Mouse (Mus musculus): ENCODE measurements around the gene Spn. TPM values are rescaled to one million over a fixed set of nuclear protein-coding genes. Genes with fewer than 3 reads are reported as not detected.
A peak's percentile ranks its signal among the peaks of the same experiment; 100 is the strongest.

The Spn gene
- polyA plus RNA-seq, 1 experiment, result not detected

- TF ChIP-seq POLR2A (IDR thresholded peaks at IDR 0.05; ENCODE audit: low read depth, low read length) (no peak), CTCF (IDR thresholded peaks at IDR 0.05; ENCODE audit: borderline replicate concordance, insufficient read depth, low read length) (no peak)
- no peaks in the 10 kb centered on the region for H3K4me1 ChIP-seq (ENCODE audit: control insufficient read depth, insufficient read depth, low read length)
Observed at GRCm38 (mm10) chr7:127165607-127166493, 28.2 kb upstream of the Spn start.

DNA sequence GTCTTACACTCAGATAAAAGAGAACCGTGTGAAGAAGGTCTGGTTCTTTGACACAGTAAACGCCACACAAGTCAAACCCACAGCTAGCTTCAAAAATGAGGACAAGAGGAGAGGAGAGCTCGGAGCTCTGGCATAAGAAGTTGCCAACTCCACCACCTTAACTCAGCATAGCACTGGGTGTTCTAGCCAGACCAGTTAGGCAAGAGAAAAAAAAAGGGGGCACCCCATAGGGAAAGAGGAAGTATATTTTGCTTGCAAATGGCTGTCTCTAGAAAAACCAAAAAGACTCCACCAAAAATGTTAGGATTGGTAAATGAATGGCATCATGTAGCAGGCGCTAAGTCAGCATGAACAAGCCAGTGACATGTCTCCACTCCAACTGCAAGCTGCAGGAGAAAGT, 26.4 kb upstream of the Spn start:
- H3K4me3 ChIP-seq (ENCODE audit: insufficient read depth, low read length), result no peak overlapping the region
- no peak overlapping the region for H3K27ac ChIP-seq (ENCODE audit: insufficient read depth, low read length)
- no peak for TF ChIP-seq POLR2A (IDR thresholded peaks at IDR 0.05; ENCODE audit: low read depth, low read length)
- TF ChIP-seq CTCF (IDR thresholded peaks at IDR 0.05; ENCODE audit: borderline replicate concordance, insufficient read depth, low read length), result no peak
- H3K4me1 ChIP-seq (ENCODE audit: control insufficient read depth, insufficient read depth, low read length), result no peaks in the 10 kb centered on the region

More at GRCm38 (mm10) chr7:127165607-127166493, 28.2 kb upstream of the Spn start:
- Histone ChIP-seq H3K4me3 (ENCODE audit: insufficient read depth, low read length) (no peak overlapping the region), H3K27ac (ENCODE audit: insufficient read depth, low read length) (no peak overlapping the region)

- Histone ChIP-seq H3K27ac (ENCODE audit: insufficient read depth, low read length) (no peak overlapping the region), H3K4me3 (ENCODE audit: insufficient read depth, low read length) (no peak overlapping the region), H3K4me1 (ENCODE audit: control insufficient read depth, insufficient read depth, low read length) (peaks cover 3% of the 10 kb centered on the region; the same call in 1 of the 2 replicates)
- TF ChIP-seq CTCF (IDR thresholded peaks at IDR 0.05; ENCODE audit: borderline replicate concordance, insufficient read depth, low read length), result no peak
- no peak for TF ChIP-seq POLR2A (IDR thresholded peaks at IDR 0.05; ENCODE audit: low read depth, low read length)
Observed at GRCm38 (mm10) chr7:127162546-127162945, 24.9 kb upstream of the Spn start.

DNA sequence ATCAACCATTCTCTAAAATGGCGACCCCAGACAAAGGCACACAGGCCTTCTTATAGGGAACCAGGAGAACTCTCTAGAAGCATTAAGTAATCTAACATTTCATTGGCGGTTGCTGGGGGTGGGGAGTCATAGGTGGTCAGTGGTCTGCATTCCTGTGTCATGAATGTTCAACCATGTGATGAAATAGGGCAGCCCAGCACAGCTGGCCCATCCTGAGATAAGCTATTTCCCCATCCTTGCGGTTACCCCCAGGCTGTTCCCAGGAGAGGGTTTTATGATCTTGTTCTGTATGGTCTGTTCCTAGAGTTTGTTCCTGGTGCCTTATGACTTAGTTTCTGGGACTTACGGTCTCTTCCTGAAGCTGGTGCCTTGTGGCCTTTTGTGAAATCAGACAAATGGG, 19.9 kb upstream of the Spn start:
- Histone ChIP-seq H3K27ac (ENCODE audit: insufficient read depth, low read length) (no peak overlapping the region; the same call in 1 of the 2 replicates), H3K4me3 (ENCODE audit: insufficient read depth, low read length) (no peak overlapping the region), H3K4me1 (ENCODE audit: control insufficient read depth, insufficient read depth, low read length) (peaks cover 7% of the 10 kb centered on the region; the same call in 1 of the 2 replicates)
- no peak for TF ChIP-seq POLR2A (IDR thresholded peaks at IDR 0.05; ENCODE audit: low read depth, low read length)
- TF ChIP-seq CTCF (IDR thresholded peaks at IDR 0.05; ENCODE audit: borderline replicate concordance, insufficient read depth, low read length), result no peak

DNA sequence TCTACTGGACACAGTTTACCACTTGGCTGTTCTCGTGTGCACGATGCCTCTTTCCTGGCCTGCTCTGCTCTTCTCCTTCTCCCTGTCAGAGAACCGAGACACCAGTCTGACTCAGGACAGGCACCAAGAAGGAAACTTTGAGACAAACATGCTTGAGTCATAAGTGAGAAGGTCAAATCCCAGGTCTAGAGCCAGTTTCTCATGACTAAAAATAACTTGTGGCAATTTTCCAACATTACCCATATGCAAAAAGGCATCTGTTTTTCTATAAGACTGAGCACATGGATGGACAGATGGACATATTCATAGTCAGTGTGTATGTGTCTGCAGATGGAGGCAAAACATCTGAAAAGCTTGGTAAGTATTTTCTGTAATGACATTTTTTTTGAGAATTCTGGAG, 15.9 kb upstream of the Spn start:
- TF ChIP-seq POLR2A (IDR thresholded peaks at IDR 0.05; ENCODE audit: low read depth, low read length) (no peak), CTCF (IDR thresholded peaks at IDR 0.05; ENCODE audit: borderline replicate concordance, insufficient read depth, low read length) (no peak)
- Histone ChIP-seq H3K4me1 (ENCODE audit: control insufficient read depth, insufficient read depth, low read length) (peaks cover 11% of the 10 kb centered on the region), H3K27ac (ENCODE audit: insufficient read depth, low read length) (peak overlapping the region; percentile 65; the same call in 1 of the 2 replicates), H3K4me3 (ENCODE audit: insufficient read depth, low read length) (no peak overlapping the region)

DNA sequence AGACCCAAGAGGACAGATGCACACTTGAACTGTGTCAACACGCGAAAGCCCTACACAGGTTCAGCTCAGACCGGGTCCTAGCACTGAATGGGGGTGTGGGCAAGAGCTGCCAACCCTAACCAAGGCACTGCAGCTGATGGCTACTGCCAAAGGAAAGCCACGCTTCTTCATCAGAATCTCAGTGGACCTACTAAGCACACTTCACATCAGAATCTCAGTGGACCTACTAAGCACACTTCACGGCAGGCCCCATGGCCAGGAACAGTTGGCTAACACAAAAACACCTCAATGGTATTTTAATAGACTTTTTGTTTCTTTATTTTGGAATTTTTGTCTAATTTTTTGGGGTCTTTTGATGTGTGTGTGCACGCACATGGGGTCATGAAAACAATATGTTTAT, 14.8 kb upstream of the Spn start:
- TF ChIP-seq CTCF (IDR thresholded peaks at IDR 0.05; ENCODE audit: borderline replicate concordance, insufficient read depth, low read length) (no peak), POLR2A (IDR thresholded peaks at IDR 0.05; ENCODE audit: low read depth, low read length) (no peak)
- Histone ChIP-seq H3K27ac (ENCODE audit: insufficient read depth, low read length) (peak overlapping the region; percentile 27; the same call in 1 of the 2 replicates), H3K4me3 (ENCODE audit: insufficient read depth, low read length) (no peak overlapping the region), H3K4me1 (ENCODE audit: control insufficient read depth, insufficient read depth, low read length) (peaks cover 7% of the 10 kb centered on the region)

DNA sequence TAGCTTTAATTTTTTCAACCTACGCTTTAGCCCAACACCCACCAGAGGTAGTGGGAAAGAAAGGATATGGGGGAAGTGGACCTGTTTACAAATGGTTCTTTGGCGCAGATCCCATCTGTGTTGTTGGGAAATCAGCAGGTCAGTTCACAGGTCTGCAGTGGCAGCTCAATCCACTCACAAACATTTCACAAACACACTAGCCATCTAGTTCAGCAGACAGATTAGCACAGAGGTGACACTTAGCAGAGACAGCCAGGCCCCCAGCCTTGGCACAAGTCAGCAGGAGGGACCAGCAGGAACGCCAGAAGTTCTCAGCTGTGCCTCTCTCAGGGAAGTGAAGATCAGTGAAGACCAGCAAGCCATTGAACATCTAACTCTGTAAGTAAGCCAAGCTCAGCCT, 10.3 kb upstream of the Spn start:
- Histone ChIP-seq H3K4me3 (ENCODE audit: insufficient read depth, low read length) (no peak overlapping the region), H3K4me1 (ENCODE audit: control insufficient read depth, insufficient read depth, low read length) (peaks cover 4% of the 10 kb centered on the region; the same call in 1 of the 2 replicates), H3K27ac (ENCODE audit: insufficient read depth, low read length) (no peak overlapping the region)
- TF ChIP-seq POLR2A (IDR thresholded peaks at IDR 0.05; ENCODE audit: low read depth, low read length) (no peak), CTCF (IDR thresholded peaks at IDR 0.05; ENCODE audit: borderline replicate concordance, insufficient read depth, low read length) (no peak)

DNA sequence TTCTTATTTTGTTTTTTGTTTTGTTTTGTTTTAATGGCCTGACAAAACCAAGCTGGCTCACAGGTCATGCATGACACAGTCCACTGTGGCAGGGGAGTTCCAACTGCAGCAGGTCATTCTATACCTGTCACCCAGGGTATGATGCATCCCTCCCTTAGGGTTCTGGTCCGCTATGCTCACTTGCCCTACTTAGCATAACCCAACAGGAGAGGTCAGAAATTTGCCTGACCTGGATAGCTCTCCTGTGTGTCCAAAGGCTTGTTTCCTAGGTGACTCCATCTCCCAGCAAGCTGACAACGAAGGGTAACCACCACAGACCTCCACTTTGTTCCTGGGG, 8.6 kb upstream of the Spn start:
- TF ChIP-seq POLR2A (IDR thresholded peaks at IDR 0.05; ENCODE audit: low read depth, low read length) (no peak), CTCF (IDR thresholded peaks at IDR 0.05; ENCODE audit: borderline replicate concordance, insufficient read depth, low read length) (no peak)
- H3K27ac ChIP-seq (ENCODE audit: insufficient read depth, low read length), result no peak overlapping the region
- 0 out of 2 replicates have a peak, but pooled peaks cover 4% of the 10 kb centered on the region for H3K4me1 ChIP-seq (ENCODE audit: control insufficient read depth, insufficient read depth, low read length)
- H3K4me3 ChIP-seq (ENCODE audit: insufficient read depth, low read length), result no peak overlapping the region

DNA sequence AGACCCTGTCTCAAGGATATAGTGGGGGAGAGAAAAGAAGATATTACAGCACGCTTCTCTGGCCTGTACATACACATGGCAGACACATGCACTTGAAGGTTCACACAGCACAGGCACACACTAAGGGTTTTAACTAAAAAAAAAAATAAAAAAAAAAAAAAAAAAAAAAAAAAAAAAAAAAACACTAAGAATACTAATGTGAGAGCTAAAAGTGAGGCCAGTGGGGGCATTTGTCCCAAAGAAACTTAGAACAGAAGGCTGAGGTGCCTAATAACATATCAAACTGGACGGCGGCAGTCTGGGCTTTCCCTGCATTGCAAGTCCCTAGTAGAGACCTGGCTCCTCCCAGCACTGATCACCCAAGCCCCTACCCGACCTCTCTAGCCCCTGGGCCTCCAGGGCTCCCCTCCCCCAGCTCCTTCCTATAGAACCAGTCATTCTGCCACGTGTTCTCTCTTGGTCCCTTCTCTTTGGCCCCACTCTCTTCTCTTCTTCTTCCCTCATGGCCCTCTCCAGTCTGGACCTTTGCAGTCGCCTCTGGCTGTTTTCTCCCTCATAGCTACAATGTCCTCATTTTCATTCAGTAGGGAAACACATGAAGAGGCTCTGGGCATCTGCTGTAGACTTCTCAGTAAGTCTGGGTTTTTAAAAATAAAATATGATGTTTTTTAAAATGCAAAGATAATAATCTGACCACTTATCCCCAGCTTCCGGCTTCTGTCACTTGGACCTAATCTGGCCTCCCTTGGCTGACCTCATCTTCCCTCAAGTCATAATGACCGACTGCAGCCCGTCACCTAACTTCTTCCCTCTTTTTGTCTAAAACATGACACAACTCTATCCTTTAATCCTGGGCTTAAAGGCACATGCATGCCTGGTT, 8.0 kb upstream of the Spn start:
- Histone ChIP-seq H3K27ac (ENCODE audit: insufficient read depth, low read length) (no peak overlapping the region), H3K4me1 (ENCODE audit: control insufficient read depth, insufficient read depth, low read length) (no peaks in the 10 kb centered on the region), H3K4me3 (ENCODE audit: insufficient read depth, low read length) (no peak overlapping the region)
- TF ChIP-seq POLR2A (IDR thresholded peaks at IDR 0.05; ENCODE audit: low read depth, low read length), result no peak
- TF ChIP-seq CTCF (IDR thresholded peaks at IDR 0.05; ENCODE audit: borderline replicate concordance, insufficient read depth, low read length), result no peak

Data from embryonic fibroblast, embryonic 13.5 days (primary cell).